Mouse (Mus musculus): ENCODE results near the gene Mfsd13b.

DNA sequence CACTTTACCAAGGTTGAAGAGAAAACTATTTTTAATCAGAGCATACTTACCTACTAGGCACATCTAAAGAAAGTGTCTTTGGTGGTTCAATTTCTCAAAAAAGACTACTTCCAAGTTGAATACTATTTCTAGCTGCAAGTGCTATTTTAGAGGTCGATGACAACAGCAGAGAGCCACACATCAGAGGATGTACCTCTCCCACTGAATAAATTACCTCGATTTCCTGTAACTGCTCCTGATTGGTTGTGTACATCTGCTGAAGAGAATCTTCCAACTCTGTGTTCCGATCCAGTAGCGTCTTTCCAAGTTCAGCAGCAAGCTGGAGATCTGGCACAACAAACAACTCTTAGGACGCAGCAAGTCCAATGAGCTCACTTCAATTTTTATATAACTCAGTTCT is 12.2 kb upstream of the Mfsd13b start:
- TF ChIP-seq EP300 (IDR thresholded peaks at IDR 0.05): no peak
- TF ChIP-seq CTCF (IDR thresholded peaks at IDR 0.05): no peak
